Mouse (Mus musculus) hindbrain, embryonic 14.5 days (tissue): ENCODE measurements around the gene Vmp1. TPM values are rescaled to one million over a fixed set of nuclear protein-coding genes. Genes with fewer than 3 reads are reported as not detected.
A peak's percentile ranks its signal among the peaks of the same experiment; 100 is the strongest.

Source experiments
- ATAC-seq: fragments of 200-750 bp; cut with Nextera tagmentation; 2 replicates; pipeline ENCODE4 v1.8.0; 2017; ENCODE audit warnings: moderate number of reproducible peaks, mild to moderate bottlenecking, moderate TSS enrichment, moderate library complexity; ENCODE audit not compliant: low FRiP score
- DNase-seq: peaks from one replicate; pipeline ENCODE4 v3.0.0-alpha.2; 2015; ENCODE audit warnings: low spot score
- H3K27ac ChIP-seq: fragments of 300-500 bp; sonication (generic); 2 replicates; pipeline ENCODE4 v1.5.1; 2014; ENCODE audit warnings: mild to moderate bottlenecking, moderate library complexity
- H3K27me3 ChIP-seq: fragments of 300-500 bp; sonication (generic); 2 replicates; pipeline ENCODE4 v1.6.1; 2014; ENCODE audit warnings: mild to moderate bottlenecking, low read length, mixed read lengths; ENCODE audit not compliant: control insufficient read depth, insufficient read depth
- H3K36me3 ChIP-seq: fragments of 300-500 bp; sonication (generic); replicated peaks from 2 replicates; pipeline ENCODE4 v1.6.1; 2014; ENCODE audit not compliant: control insufficient read depth, insufficient read depth
- H3K4me1 ChIP-seq: fragments of 300-500 bp; sonication (generic); replicated peaks from 2 replicates; pipeline ENCODE4 v1.6.1; 2014; ENCODE audit warnings: antibody characterized with exemption, low read length, mixed read lengths; ENCODE audit not compliant: control insufficient read depth, insufficient read depth
- H3K4me2 ChIP-seq: fragments of 300-500 bp; sonication (generic); replicated peaks from 2 replicates; pipeline ENCODE4 v1.6.1; 2014; ENCODE audit warnings: mild to moderate bottlenecking, moderate library complexity
- H3K4me3 ChIP-seq: fragments of 300-500 bp; sonication (generic); replicated peaks from 2 replicates; pipeline ENCODE4 v1.5.1; 2014; ENCODE audit warnings: mild to moderate bottlenecking, low read length
- H3K9ac ChIP-seq: fragments of 300-500 bp; sonication (generic); 2 replicates; pipeline ENCODE4 v1.6.1; 2014
- H3K9me3 ChIP-seq: fragments of 300-500 bp; sonication (generic); 2 replicates; pipeline ENCODE4 v1.6.1; 2016; ENCODE audit warnings: low read length; ENCODE audit not compliant: control insufficient read depth
- WGBS: fragments of 180-500 bp; shearing (Covaris S2); extraction: QIAGEN DNeasy Blood & Tissue Kit; methylation state at CpG from one replicate; pipeline ENCODE4 v1.1.7; 2014; 5-methylcytosine and 5-hydroxymethylcytosine counted together
- polyA plus RNA-seq: library from polyadenylated mRNA; unstranded; fragments of >200 nt; fragmentation: Nextera tagmentation; extraction: Ambion mirVana; gene quantifications from 2 replicates; pipeline ENCODE4 v1.2.1, GENCODE M21; 2014

Gene Vmp1
- polyA plus RNA-seq, 1 experiment from 2014 or later, result 148 TPM

DNA sequence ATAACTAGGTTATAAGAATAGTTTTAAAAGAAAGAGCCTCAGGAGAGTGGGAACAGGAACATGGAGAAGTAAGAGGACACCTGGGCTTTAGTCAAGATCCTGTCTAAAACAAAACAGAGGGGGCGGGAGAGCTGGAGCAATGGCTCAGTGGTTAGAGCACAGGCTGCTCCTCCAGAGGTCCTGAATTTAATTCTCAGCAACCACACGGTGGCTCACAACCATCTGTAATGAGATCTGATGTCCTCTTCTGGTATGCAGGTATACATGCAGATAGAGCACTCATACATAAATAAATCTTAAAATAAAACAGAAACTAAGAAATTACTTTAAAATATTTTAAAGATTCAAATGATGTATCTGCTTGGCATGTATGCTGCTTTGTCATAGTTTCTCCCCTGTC lies 111.0 kb downstream of the Vmp1 start:
- Histone ChIP-seq H3K9me3 (no peaks in the 10 kb centered on the region), H3K4me1 (0 out of 2 replicates have a peak, but pooled peaks cover 3% of the 10 kb centered on the region), H3K36me3 (no peaks in the 10 kb centered on the region), H3K27me3 (no peaks in the 10 kb centered on the region), H3K27ac (no peak overlapping the region), H3K4me3 (no peak overlapping the region), H3K4me2 (no peak overlapping the region), H3K9ac (no peak overlapping the region)
- DNase-seq (no peak), ATAC-seq (no peak)
- WGBS, result 61% methylated on average over 2 of the region's 2 CpGs

DNA sequence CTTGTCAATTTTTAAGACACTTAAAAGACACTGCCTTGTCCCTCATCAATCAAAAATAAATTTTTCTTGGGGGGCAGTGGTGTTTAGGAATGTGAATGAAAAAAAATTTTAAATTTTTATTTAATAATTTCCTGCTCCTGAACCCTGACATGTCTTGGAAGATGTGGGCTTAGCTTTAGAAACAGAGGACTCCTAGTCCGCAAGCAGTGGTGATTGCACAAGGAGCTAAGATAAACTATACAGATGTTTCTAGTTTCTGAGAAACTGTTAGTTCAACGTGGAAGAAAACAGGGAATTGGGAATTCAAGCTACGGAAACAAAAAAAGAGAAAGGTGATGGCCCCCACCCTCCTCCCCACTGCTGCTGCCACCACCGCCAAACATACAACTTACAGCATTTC lies 111.8 kb downstream of the Vmp1 start:
- ATAC-seq (no peak), DNase-seq (no peak)
- no peaks in the 10 kb centered on the region for H3K27me3 ChIP-seq
- no peak overlapping the region for H3K4me3 ChIP-seq
- H3K4me1 ChIP-seq, result 0 out of 2 replicates have a peak, but pooled peaks cover 3% of the 10 kb centered on the region
- no peak overlapping the region for H3K27ac ChIP-seq
- 72% methylated on average over 4 of the region's 4 CpGs for WGBS
- H3K36me3 ChIP-seq, result no peaks in the 10 kb centered on the region
- H3K9ac ChIP-seq, result no peak overlapping the region
- no peaks in the 10 kb centered on the region for H3K9me3 ChIP-seq
- H3K4me2 ChIP-seq, result no peak overlapping the region

DNA sequence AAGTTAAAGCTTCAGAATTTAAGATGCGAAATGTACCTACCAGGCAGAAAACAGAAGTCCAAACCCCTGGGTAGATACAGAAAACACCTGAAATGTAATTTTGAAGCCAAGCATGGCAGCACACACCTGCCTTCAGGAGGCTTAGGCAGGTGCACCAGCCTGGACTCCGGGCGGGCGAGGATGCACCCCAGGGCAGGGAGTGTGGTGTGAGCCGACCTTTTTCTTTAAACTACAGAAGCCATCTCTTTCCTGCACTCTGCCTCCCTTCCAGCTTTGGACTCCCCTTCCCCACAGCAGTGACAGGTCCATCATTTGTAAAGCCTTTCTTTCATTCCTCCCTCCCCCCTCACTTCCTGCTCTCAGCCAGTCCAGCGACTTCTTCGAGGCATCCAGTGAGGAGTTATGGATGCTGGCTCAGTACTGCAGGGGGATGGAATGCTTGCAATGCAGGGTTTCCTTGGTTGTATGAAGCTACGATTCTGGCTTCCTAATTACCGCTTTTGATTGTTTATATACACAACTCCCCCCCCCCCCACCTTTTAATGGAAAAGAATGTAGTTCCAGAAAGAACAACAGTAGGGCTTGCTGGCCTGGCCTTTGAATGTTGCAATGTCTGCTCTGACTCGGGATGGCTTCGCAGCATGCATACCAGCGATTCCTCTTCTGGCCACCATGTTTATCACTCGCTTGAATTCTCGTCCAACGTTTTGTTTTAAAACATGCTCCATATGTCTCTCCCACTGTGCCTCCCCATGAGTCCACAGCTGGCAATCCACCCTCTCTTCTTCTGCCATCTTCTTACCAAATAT lies 112.4 kb downstream of the Vmp1 start:
- ATAC-seq, result no peak
- Histone ChIP-seq H3K4me3 (no peak overlapping the region), H3K9me3 (no peaks in the 10 kb centered on the region), H3K27me3 (no peaks in the 10 kb centered on the region), H3K27ac (no peak overlapping the region), H3K9ac (no peak overlapping the region), H3K36me3 (no peaks in the 10 kb centered on the region), H3K4me2 (no peak overlapping the region), H3K4me1 (no peaks in the 10 kb centered on the region)
- WGBS, result 51% methylated on average over 15 of the region's 15 CpGs
- no peak for DNase-seq

DNA sequence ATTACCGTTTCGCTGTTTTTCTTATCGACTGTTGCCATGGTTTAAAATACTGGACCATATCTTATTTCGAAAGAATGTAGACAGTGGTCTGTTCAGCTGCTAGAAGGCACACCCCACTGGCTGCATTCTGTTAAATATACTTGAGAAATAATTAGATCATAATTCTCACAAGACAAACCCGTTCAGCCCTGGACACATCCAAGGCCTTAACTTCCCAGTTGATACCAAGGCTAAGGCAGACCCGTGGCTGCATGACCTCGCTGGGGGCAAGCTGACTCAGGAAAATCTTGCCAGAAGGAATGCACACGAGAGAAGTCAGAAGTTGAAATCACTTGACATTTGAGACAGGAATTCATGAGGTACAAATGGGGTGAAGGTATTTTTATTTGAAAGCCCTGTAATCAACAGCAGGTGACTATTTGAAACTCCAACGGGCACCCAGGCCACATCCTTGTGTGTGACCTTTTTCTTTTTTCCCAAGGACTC lies 113.3 kb downstream of the Vmp1 start:
- no peak overlapping the region for H3K4me3 ChIP-seq
- 71% methylated on average over 9 of the region's 9 CpGs for WGBS

DNA sequence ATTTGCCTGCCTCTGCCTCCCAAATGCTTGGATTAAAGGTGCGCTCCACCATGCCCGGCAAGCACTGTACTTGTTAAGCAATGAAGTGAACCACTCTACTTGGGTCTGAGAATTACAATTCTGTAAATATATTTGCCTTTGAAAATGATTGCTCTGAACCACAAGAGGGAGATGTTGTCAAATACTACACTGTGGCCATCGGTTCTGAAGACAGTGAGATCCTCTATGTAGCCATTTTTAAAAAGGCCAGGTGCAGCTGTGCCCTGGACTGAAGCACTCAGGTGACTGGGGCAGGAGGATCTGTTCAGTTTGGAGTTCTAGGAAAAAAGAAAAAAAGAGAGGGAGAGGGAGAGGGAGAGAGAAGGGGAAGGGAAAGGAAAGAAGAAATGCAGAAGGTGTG lies 115.2 kb downstream of the Vmp1 start:
- H3K27me3 ChIP-seq, result no peaks in the 10 kb centered on the region
- no peak overlapping the region for H3K4me2 ChIP-seq
- no peak overlapping the region for H3K27ac ChIP-seq
- H3K9me3 ChIP-seq, result no peaks in the 10 kb centered on the region
- DNase-seq (peak; percentile 46), ATAC-seq (no peak)
- no peaks in the 10 kb centered on the region for H3K4me1 ChIP-seq
- H3K9ac ChIP-seq, result no peak overlapping the region
- H3K36me3 ChIP-seq, result no peaks in the 10 kb centered on the region
- no peak overlapping the region for H3K4me3 ChIP-seq
- WGBS, result 77% methylated on average over 3 of the region's 3 CpGs

More for the DNA sequence above, 113.3 kb downstream of the Vmp1 start:
- Histone ChIP-seq H3K36me3 (no peaks in the 10 kb centered on the region), H3K4me2 (no peak overlapping the region), H3K9ac (no peak overlapping the region), H3K27ac (no peak overlapping the region), H3K9me3 (no peaks in the 10 kb centered on the region), H3K4me1 (no peaks in the 10 kb centered on the region), H3K27me3 (no peaks in the 10 kb centered on the region)
- no peak for DNase-seq
- no peak for ATAC-seq

DNA sequence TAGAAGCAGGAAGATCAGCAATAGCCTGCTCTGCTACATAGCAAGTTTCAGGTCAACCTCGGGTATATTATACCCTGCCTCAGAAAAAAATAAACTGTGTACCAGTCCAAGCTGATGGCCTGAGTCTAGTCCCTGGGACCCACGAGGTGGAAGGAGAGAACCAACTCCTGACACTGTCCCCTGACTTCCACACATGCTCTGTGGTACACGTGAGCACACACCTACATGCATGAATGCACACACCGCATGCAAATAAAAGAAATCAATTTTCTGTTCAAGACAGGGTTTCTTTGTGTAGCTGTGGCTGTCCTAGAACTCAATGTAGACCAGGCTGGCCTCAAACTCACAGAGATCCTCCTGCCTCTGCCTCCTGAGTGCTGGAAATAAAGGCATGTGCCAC lies 125.4 kb downstream of the Vmp1 start:
- Histone ChIP-seq H3K4me2 (no peak overlapping the region), H3K27ac (no peak overlapping the region), H3K27me3 (no peaks in the 10 kb centered on the region), H3K9me3 (no peaks in the 10 kb centered on the region), H3K4me1 (no peaks in the 10 kb centered on the region), H3K36me3 (peaks cover 6% of the 10 kb centered on the region), H3K4me3 (no peak overlapping the region), H3K9ac (no peak overlapping the region)
- DNase-seq, result no peak
- 81% methylated on average over 4 of the region's 4 CpGs for WGBS
- no peak for ATAC-seq

DNA sequence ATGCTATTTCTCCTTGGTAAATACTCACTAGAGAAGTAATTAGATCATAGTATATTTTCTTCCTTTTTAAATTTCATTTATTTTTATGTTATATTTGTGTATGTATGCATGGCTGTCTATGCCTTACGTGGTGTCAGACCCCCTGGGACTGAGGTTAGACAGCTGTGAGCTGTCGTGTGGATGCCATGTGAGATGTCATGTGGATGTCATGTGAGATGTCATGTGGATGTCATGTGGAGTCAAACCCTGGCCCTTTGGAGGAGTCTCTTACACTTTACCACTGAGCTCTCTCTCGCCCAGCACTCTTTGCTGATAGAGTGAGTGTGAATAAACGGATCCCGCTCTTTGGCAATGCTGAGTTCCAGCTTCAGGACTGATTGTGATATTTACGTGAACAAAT lies 130.1 kb downstream of the Vmp1 start:
- no peaks in the 10 kb centered on the region for H3K27me3 ChIP-seq
- WGBS, result 89% methylated on average over 6 of the region's 6 CpGs
- no peak for DNase-seq
- peaks cover 5% of the 10 kb centered on the region for H3K36me3 ChIP-seq
- ATAC-seq, result no peak
- H3K4me2 ChIP-seq, result no peak overlapping the region
- H3K27ac ChIP-seq, result no peak overlapping the region
- H3K4me1 ChIP-seq, result no peaks in the 10 kb centered on the region
- H3K9ac ChIP-seq, result no peak overlapping the region
- no peaks in the 10 kb centered on the region; the same call in 1 of the 2 replicates for H3K9me3 ChIP-seq
- no peak overlapping the region for H3K4me3 ChIP-seq

DNA sequence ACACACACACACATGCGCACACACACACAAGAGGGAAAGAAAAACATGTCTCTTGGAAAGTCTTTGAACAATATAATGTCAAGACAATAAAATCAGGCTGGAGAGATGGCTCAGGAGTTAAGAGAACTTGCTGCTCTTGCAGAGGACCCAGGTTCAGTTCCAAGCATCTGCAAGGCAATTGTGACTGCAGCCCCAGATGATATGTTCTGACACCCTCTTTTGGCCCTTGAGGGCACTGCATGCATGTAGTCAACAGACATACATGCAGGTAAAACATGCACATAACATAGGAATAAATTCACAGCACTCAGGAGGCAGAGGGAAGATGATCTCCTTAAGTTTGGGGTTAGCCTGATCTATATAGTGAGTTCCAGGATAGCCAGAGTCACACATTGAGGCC lies 136.2 kb downstream of the Vmp1 start:
- DNase-seq (no peak), ATAC-seq (no peak)
- 100% methylated on average over 1 of the region's 1 CpGs for WGBS
- no peak overlapping the region for H3K4me3 ChIP-seq
- H3K9ac ChIP-seq, result no peak overlapping the region
- peaks cover 13% of the 10 kb centered on the region for H3K4me1 ChIP-seq
- H3K36me3 ChIP-seq, result peaks cover 5% of the 10 kb centered on the region; the same call in 1 of the 2 replicates
- no peak overlapping the region for H3K27ac ChIP-seq
- no peaks in the 10 kb centered on the region for H3K27me3 ChIP-seq
- no peaks in the 10 kb centered on the region; the same call in 1 of the 2 replicates for H3K9me3 ChIP-seq
- H3K4me2 ChIP-seq, result no peak overlapping the region

DNA sequence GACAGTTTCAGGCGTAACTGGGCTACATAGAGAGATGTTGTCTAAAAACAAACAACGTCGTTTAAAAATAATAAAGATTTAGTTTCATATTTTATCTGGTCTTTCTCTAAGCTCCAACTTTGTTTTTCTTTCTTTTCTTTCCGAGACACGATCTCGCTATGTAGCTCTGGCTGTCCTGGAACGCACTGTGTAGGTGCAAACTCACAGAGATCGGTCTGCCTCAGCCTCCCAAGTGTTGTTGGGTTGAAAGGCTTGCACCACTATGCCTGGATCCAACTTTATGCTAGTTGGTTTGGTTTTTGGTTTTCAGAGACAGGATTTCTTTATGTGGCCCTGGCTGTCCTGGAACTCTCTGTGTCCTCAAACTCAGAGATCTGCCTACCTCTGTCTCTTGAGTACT lies 138.1 kb downstream of the Vmp1 start:
- H3K4me3 ChIP-seq, result peak overlapping the region; percentile 77
- H3K4me1 ChIP-seq, result peaks cover 13% of the 10 kb centered on the region
- H3K36me3 ChIP-seq, result peaks cover 5% of the 10 kb centered on the region; the same call in 1 of the 2 replicates
- no peak for ATAC-seq
- H3K27ac ChIP-seq, result no peak overlapping the region
- DNase-seq, result no peak
- H3K4me2 ChIP-seq, result peak overlapping the region; percentile 46
- no peaks in the 10 kb centered on the region; the same call in 1 of the 2 replicates for H3K9me3 ChIP-seq
- H3K9ac ChIP-seq, result 0 out of 2 replicates have a peak overlapping the region, but pooled peaks have one; percentile 8
- H3K27me3 ChIP-seq, result no peaks in the 10 kb centered on the region
- 84% methylated on average over 8 of the region's 8 CpGs for WGBS
